Mouse (Mus musculus): ENCODE measurements around the gene Btn2a2.

GRCm38 (mm10) chr13:23536076-23536822 lies 47.6 kb upstream of the Btn2a2 start:
- TF ChIP-seq POLR2A (IDR thresholded peaks at IDR 0.05; ENCODE audit: low read depth, low read length) (no peak), CTCF (conservative IDR thresholded peaks at IDR 0.05; ENCODE audit: insufficient read depth, insufficient read length, low read depth, low read length) (no peak)
